Mouse (Mus musculus) mouse embryonic stem cell (cell line): ENCODE data around the gene Kcnj6.

ENCODE experiments used
- in situ Hi-C, 2 experiments: fragments of 300-500 bp; cut with MboI; formaldehyde crosslinking; loops; 1 replicate in 1 of 2; 3 replicates in 1 of 2; pipeline ENCODE4 v1.14.3; 2019 to 2020; ENCODE audit warnings: low sequenced_read_pairs in 2 of 2, low pct_unique_long_range_greater_than_20kb in 1 of 2, mixed read lengths in 1 of 2; ENCODE audit not compliant: unreplicated experiment in 1 of 2

Gene Kcnj6

GRCm38 (mm10) chr16:94997340-94997849, at the start of gene Kcnj6:
TSS of gene Kcnj6 (minus strand) at chr16:94997701.
- in situ Hi-C loops = loop anchor here (5.0 to 10.0 kb wide), 2 partner anchors 180 to 183 kb away; no protein-coding TSS in a partner anchor

GRCm38 (mm10) chr16:95009937-95010336, 12.4 kb upstream of the Kcnj6 start:
- in situ Hi-C loops = no loop called here

- in situ Hi-C loops = no loop called here
Measured at GRCm38 (mm10) chr16:95004599-95004998, 7.1 kb upstream of the Kcnj6 start.

GRCm38 (mm10) chr16:94999551-94999950, 2.0 kb upstream of the Kcnj6 start:
- in situ Hi-C loops = loop anchor here (5.0 to 10.0 kb wide), 2 partner anchors 182 to 185 kb away; no protein-coding TSS in a partner anchor

- in situ Hi-C loops = loop anchor here (5.0 to 10.0 kb wide), 2 partner anchors 182 to 184 kb away; no protein-coding TSS in a partner anchor
Measured at GRCm38 (mm10) chr16:94999019-94999418, 1.5 kb upstream of the Kcnj6 start.

GRCm38 (mm10) chr16:94996791-94997281, 665 bp downstream of the Kcnj6 start:
- in situ Hi-C loops = loop anchor here (5.0 to 10.0 kb wide), 2 partner anchors 180 to 182 kb away; no protein-coding TSS in a partner anchor

- in situ Hi-C loops = loop anchor here (5.0 to 10.0 kb wide), 2 partner anchors 178 to 181 kb away; no protein-coding TSS in a partner anchor
Measured at GRCm38 (mm10) chr16:94995542-94996131, 1.9 kb downstream of the Kcnj6 start.

- in situ Hi-C loops = loop anchor here (5.0 to 10.0 kb wide), 2 partner anchors 178 to 180 kb away; no protein-coding TSS in a partner anchor
Measured at GRCm38 (mm10) chr16:94994924-94995323, 2.6 kb downstream of the Kcnj6 start.

- in situ Hi-C loops = loop anchor here in 1 of 2 experiments (10.0 kb wide), 1 partner anchor 179 kb away; no protein-coding TSS in a partner anchor
Measured at GRCm38 (mm10) chr16:94994148-94994547, 3.4 kb downstream of the Kcnj6 start.

GRCm38 (mm10) chr16:94990114-94990513, 7.4 kb downstream of the Kcnj6 start:
- in situ Hi-C loops = loop anchor here in 1 of 2 experiments (10.0 kb wide), 1 partner anchor 175 kb away; no protein-coding TSS in a partner anchor

- in situ Hi-C loops = no loop called here
Measured at GRCm38 (mm10) chr16:94986731-94987130, 10.8 kb downstream of the Kcnj6 start.

- in situ Hi-C loops = no loop called here
Measured at GRCm38 (mm10) chr16:94984263-94984662, 13.2 kb downstream of the Kcnj6 start.

GRCm38 (mm10) chr16:94980374-94980773, 17.1 kb downstream of the Kcnj6 start:
- in situ Hi-C loops = no loop called here

GRCm38 (mm10) chr16:94979499-94979898, 18.0 kb downstream of the Kcnj6 start:
- in situ Hi-C loops = no loop called here

GRCm38 (mm10) chr16:94972080-94972855, 25.2 kb downstream of the Kcnj6 start:
- in situ Hi-C loops = no loop called here

- in situ Hi-C loops = no loop called here
Measured at GRCm38 (mm10) chr16:94968941-94969340, 28.6 kb downstream of the Kcnj6 start.

GRCm38 (mm10) chr16:94968472-94968871, 29.0 kb downstream of the Kcnj6 start:
- in situ Hi-C loops = no loop called here

GRCm38 (mm10) chr16:94957156-94957828, 40.2 kb downstream of the Kcnj6 start:
- in situ Hi-C loops = no loop called here
